Mouse (Mus musculus): ENCODE results near the gene Slc34a1. TPM values are rescaled to one million over a fixed set of nuclear protein-coding genes. Genes with fewer than 3 reads are reported as not detected.
A peak's percentile ranks its signal among the peaks of the same experiment; 100 is the strongest.

The Slc34a1 gene
- polyA plus RNA-seq, 2 experiments = 0.01 TPM; not detected in 1

- Histone ChIP-seq H3K36me3 (replicated peaks; ENCODE audit: control insufficient read depth, insufficient read depth, low read depth) (no peaks in the 10 kb centered on the region), H3K4me1 (replicated peaks; ENCODE audit: control insufficient read depth in 2 of 2, insufficient read depth in 2 of 2, low read length in 1 of 2) (peaks cover 3% of the 10 kb centered on the region in 2 experiments; a peak in 3 of 4 replicates), H3K9me3 (ENCODE audit: control insufficient read depth, low read length) (no peaks in the 10 kb centered on the region), H3K27ac (no peak overlapping the region), H3K4me3 (ENCODE audit: insufficient read depth in 1 of 2, low read depth in 2 of 2, low read length in 2 of 2) (no peak overlapping the region), H3K9ac (replicated peaks) (no peak overlapping the region), H3K4me2 (ENCODE audit: low read depth) (no peak overlapping the region), H3K27me3 (ENCODE audit: control insufficient read depth, insufficient read depth, low read length) (no peaks in the 10 kb centered on the region)
- DNase-seq (ENCODE audit: low read depth in 3 of 3, low spot score in 3 of 3) = no peak
- no peak for ATAC-seq (ENCODE audit: insufficient read depth)
- TF ChIP-seq EP300 (IDR thresholded peaks at IDR 0.05; ENCODE audit: low read depth) (no peak), CTCF (IDR thresholded peaks at IDR 0.05; ENCODE audit: low read depth) (no peak)
- 65% methylated on average over 2 of the region's 2 CpGs for WGBS (ENCODE audit: insufficient replicate concordance)
Measured at GRCm38 (mm10) chr13:55375877-55376276, 22.1 kb upstream of the Slc34a1 start.

DNA sequence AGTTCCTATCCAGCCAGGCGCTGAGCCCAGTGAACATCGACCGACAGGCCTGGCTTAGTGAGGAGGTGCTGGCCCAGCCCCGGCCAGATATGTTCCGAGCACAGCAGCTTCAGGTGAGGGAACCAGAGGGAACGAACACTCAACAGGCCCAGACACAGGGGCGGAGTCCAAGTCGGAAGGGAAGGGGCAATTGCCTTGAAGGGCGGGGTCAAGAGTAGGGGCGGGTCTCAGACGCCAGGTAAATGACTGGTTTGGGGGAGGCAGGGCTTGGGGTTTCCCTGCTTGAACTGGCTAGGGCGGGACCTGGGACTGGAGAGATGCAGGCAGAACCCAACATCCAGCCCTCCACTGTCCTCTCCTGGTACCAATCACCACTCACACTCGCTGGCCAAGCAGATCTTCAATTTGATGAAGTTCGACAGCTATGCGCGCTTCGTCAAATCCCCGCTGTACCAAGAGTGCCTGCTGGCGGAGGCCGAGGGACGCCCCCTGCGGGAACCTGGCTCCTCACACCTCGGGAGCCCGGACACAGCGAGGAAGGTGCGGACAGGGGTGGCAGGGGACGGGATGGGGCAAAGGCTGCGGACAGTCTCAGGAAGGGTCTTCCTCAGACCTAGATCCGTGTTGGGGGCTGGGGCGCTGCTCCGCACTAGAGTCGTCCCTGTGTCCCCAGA is 18.9 kb upstream of the Slc34a1 start:
- Histone ChIP-seq H3K27ac (no peak overlapping the region), H3K36me3 (replicated peaks; ENCODE audit: control insufficient read depth, insufficient read depth, low read depth) (no peaks in the 10 kb centered on the region), H3K4me2 (ENCODE audit: low read depth) (no peak overlapping the region), H3K9ac (replicated peaks) (no peak overlapping the region), H3K9me3 (ENCODE audit: control insufficient read depth, low read length) (no peaks in the 10 kb centered on the region), H3K4me1 (replicated peaks; ENCODE audit: control insufficient read depth in 2 of 2, insufficient read depth in 2 of 2, low read length in 1 of 2) (no peaks in the 10 kb centered on the region; a peak in 1 of 4 replicates), H3K4me3 (ENCODE audit: insufficient read depth in 1 of 2, low read depth in 2 of 2, low read length in 2 of 2) (no peak overlapping the region), H3K27me3 (ENCODE audit: control insufficient read depth, insufficient read depth, low read length) (no peaks in the 10 kb centered on the region)
- DNase-seq (ENCODE audit: low read depth in 3 of 3, low spot score in 3 of 3) (no peak), ATAC-seq (ENCODE audit: insufficient read depth) (no peak)
- 67% methylated on average over 32 of the region's 32 CpGs for WGBS (ENCODE audit: insufficient replicate concordance)
- TF ChIP-seq EP300 (IDR thresholded peaks at IDR 0.05; ENCODE audit: low read depth) (no peak), CTCF (IDR thresholded peaks at IDR 0.05; ENCODE audit: low read depth) (no peak)

DNA sequence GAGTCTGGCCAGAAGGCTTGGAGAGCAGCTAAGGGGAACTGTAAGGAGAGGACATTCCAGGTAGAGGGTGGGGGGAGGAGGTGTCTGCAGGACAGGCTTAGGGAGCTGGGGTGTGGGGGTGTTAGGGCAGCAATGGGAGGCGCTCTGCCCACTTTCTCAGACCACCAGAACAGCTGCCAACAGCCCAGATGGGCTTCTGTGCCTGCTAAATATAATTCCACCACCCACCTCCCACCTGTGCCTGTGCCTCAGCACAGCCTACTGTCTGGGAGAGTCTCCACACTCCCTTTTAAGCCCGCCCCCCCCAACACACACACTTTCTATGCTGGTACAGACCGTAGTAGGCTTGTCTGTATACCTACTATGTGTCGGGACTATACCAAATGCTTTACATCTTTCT is 16.2 kb upstream of the Slc34a1 start:
- no peak for TF ChIP-seq CTCF (IDR thresholded peaks at IDR 0.05; ENCODE audit: low read depth)
- no peak for TF ChIP-seq EP300 (IDR thresholded peaks at IDR 0.05; ENCODE audit: low read depth)
- Histone ChIP-seq H3K4me2 (ENCODE audit: low read depth) (no peak overlapping the region), H3K9ac (replicated peaks) (no peak overlapping the region), H3K9me3 (ENCODE audit: control insufficient read depth, low read length) (no peaks in the 10 kb centered on the region), H3K27me3 (ENCODE audit: control insufficient read depth, insufficient read depth, low read length) (no peaks in the 10 kb centered on the region), H3K4me3 (ENCODE audit: insufficient read depth in 1 of 2, low read depth in 2 of 2, low read length in 2 of 2) (no peak overlapping the region), H3K36me3 (replicated peaks; ENCODE audit: control insufficient read depth, insufficient read depth, low read depth) (no peaks in the 10 kb centered on the region), H3K4me1 (replicated peaks; ENCODE audit: control insufficient read depth in 2 of 2, insufficient read depth in 2 of 2, low read length in 1 of 2) (no peaks in the 10 kb centered on the region; a peak in 1 of 4 replicates), H3K27ac (no peak overlapping the region)
- no peak for ATAC-seq (ENCODE audit: insufficient read depth)
- DNase-seq (ENCODE audit: low read depth in 3 of 3, low spot score in 3 of 3) = no peak
- 63% methylated on average over 4 of the region's 4 CpGs for WGBS (ENCODE audit: insufficient replicate concordance)

DNA sequence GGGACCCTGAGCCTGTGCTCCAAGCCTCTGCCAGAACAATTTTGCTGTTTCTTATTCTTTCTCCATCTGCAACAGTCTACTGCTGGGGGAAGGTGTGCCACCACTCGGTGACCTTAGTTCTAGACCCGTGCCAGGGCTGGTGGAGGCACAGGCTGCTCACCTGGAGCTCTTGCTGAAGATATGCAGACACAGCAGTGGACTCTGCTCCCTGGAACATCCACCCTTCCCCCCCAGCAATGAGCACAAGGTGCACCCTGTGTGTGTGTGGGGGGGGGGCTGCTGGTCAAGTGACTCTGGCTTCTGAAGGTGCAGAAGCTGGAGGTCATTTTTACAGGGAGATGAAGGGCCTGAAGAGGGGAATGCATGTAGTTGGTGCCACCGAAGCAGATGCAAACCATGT is 7.3 kb upstream of the Slc34a1 start:
- no peaks in the 10 kb centered on the region for H3K36me3 ChIP-seq (replicated peaks; ENCODE audit: control insufficient read depth, insufficient read depth, low read depth)
- TF ChIP-seq EP300 (IDR thresholded peaks at IDR 0.05; ENCODE audit: low read depth) (no peak), CTCF (IDR thresholded peaks at IDR 0.05; ENCODE audit: low read depth) (no peak)
- no peak for DNase-seq (ENCODE audit: low read depth in 3 of 3, low spot score in 3 of 3)
- 59% methylated on average over 3 of the region's 3 CpGs for WGBS (ENCODE audit: insufficient replicate concordance)
- H3K27ac ChIP-seq = no peak overlapping the region
- no peak for ATAC-seq (ENCODE audit: insufficient read depth)
- no peak overlapping the region for H3K4me2 ChIP-seq (ENCODE audit: low read depth)
- H3K4me3 ChIP-seq (ENCODE audit: insufficient read depth in 1 of 2, low read depth in 2 of 2, low read length in 2 of 2) = no peak overlapping the region
- no peaks in the 10 kb centered on the region for H3K27me3 ChIP-seq (ENCODE audit: control insufficient read depth, insufficient read depth, low read length)
- H3K9me3 ChIP-seq (ENCODE audit: control insufficient read depth, low read length) = no peaks in the 10 kb centered on the region
- H3K4me1 ChIP-seq (replicated peaks; ENCODE audit: control insufficient read depth in 2 of 2, insufficient read depth in 2 of 2, low read length in 1 of 2) = peaks cover 0 to 4% of the 10 kb centered on the region in 2 experiments; a peak in 1 of 4 replicates
- no peak overlapping the region for H3K9ac ChIP-seq (replicated peaks)

- H3K4me1 ChIP-seq (replicated peaks; ENCODE audit: control insufficient read depth in 2 of 2, insufficient read depth in 2 of 2, low read length in 1 of 2) = peaks cover 0 to 4% of the 10 kb centered on the region in 2 experiments; a peak in 1 of 4 replicates
- peak overlapping the region; percentile 23 for H3K27ac ChIP-seq
- H3K36me3 ChIP-seq (replicated peaks; ENCODE audit: control insufficient read depth, insufficient read depth, low read depth) = no peaks in the 10 kb centered on the region
- no peaks in the 10 kb centered on the region for H3K9me3 ChIP-seq (ENCODE audit: control insufficient read depth, low read length)
- TF ChIP-seq EP300 (IDR thresholded peaks at IDR 0.05; ENCODE audit: low read depth) (no peak), CTCF (IDR thresholded peaks at IDR 0.05; ENCODE audit: low read depth) (no peak)
- no peak overlapping the region for H3K4me2 ChIP-seq (ENCODE audit: low read depth)
- H3K27me3 ChIP-seq (ENCODE audit: control insufficient read depth, insufficient read depth, low read length) = no peaks in the 10 kb centered on the region; the same call in 1 of the 2 replicates
- H3K4me3 ChIP-seq (ENCODE audit: insufficient read depth in 1 of 2, low read depth in 2 of 2, low read length in 2 of 2) = no peak overlapping the region
- DNase-seq (ENCODE audit: low read depth in 3 of 3, low spot score in 3 of 3) = no peak
- H3K9ac ChIP-seq (replicated peaks) = no peak overlapping the region
- ATAC-seq (ENCODE audit: insufficient read depth) = peak; percentile 32; the same call in 1 of the 2 replicates
- 42% methylated on average over 1 of the region's 1 CpGs for WGBS (ENCODE audit: insufficient replicate concordance)
Measured at GRCm38 (mm10) chr13:55391626-55392029, 6.4 kb upstream of the Slc34a1 start.
